ENCODE assay signal across 10 mouse cellular contexts in the genomic region with DNA sequence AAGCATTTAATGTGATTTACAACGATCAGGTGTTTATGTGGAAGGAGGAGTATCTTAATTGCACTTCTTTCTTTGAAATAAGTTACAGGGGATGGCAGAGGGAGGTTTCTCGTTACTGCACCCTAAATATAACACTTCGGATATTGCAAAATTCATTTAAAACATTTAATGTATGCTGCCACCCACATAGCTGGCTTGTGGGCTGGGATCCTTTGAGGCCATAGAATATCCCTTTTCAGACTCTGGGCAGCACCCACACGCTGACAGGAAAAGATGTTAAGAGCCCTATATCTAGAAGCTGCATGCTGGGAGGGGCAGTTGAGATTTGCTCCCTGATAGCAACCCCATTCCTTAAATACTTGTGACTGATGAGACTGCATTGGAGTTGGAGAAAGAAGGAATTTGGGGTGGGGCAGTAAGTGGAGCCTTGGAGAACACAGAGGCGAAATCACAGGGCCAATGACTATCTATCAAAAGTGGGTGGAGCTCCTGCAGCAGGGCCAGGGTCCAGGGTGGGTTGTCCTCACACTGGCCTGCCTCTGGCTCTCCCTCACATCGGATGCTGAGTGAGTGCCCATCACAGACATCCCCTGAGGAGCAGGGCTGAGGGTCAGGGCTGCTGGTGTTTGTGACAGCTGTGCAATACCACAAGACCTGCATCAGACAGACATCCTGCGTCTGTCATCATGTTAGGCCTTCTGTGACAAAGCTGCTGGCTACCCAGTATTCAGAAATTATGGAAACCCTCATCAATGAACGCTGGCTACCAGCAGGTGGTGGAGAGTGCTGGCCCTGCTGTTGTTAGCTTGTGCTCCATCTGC.
DNase-seq lines count a peak whose midpoint lies in the region; ATAC-seq and TF ChIP-seq lines count a peak whose summit lies in the region.
"Had no signal": no experiment of that assay in that cellular context is flagged by ENCODE, and none has a peak within 500 bp of the region (broad histone marks: within the 10 kb centered on the region; RNA-seq: fewer than 3 reads in every experiment).

No protein-coding gene starts in this region.

- H3K36me3 ChIP-seq in heart, postnatal 0 days (replicated peaks; ENCODE audit: control insufficient read depth, insufficient read depth, low read length): no peaks in the 10 kb centered on the region
- H3K36me3 ChIP-seq in heart, embryonic 12.5 days: 0 out of 2 replicates have a peak, but pooled peaks cover 4% of the 10 kb centered on the region
- no peaks in the 10 kb centered on the region for H3K36me3 ChIP-seq in neural tube, embryonic 12.5 days
- no peaks in the 10 kb centered on the region for H3K36me3 ChIP-seq in hindbrain, embryonic 14.5 days (replicated peaks; ENCODE audit: control insufficient read depth, insufficient read depth)

- no peak for TF ChIP-seq EP300 in heart, postnatal 0 days (IDR thresholded peaks at IDR 0.05; ENCODE audit: low read depth)

- DNase-seq in heart, postnatal 0 days (ENCODE audit: low spot score): no peak
- DNase-seq in neural tube, embryonic 10.5 days (ENCODE audit: extremely low spot score, low spot score): no peak
- DNase-seq in hindbrain, embryonic 14.5 days (ENCODE audit: low spot score): no peak
- DNase-seq in telencephalon, adult 2 months (ENCODE audit: low read depth, low spot score): peak; percentile 70
- DNase-seq in gastrocnemius, postnatal 4 days (ENCODE audit: low spot score in 2 of 2): no peak
- DNase-seq in testis, postnatal 10 days (ENCODE audit: low spot score): no peak
- DNase-seq: thymus, postnatal 4 days had no signal

- H3K4me1 ChIP-seq in heart, postnatal 0 days (ENCODE audit: control insufficient read depth, insufficient read depth): peaks cover 21% of the 10 kb centered on the region
- H3K4me1 ChIP-seq in heart, embryonic 12.5 days (replicated peaks): peaks cover 21% of the 10 kb centered on the region
- H3K4me1 ChIP-seq in neural tube, embryonic 12.5 days: peaks cover 13% of the 10 kb centered on the region; the same call in 1 of the 2 replicates
- 0 out of 2 replicates have a peak, but pooled peaks cover 6% of the 10 kb centered on the region for H3K4me1 ChIP-seq in hindbrain, embryonic 14.5 days (replicated peaks; ENCODE audit: control insufficient read depth, insufficient read depth, low read length)

- no peaks in the 10 kb centered on the region for H3K9me3 ChIP-seq in heart, postnatal 0 days (replicated peaks; ENCODE audit: control insufficient read depth, low read length)
- H3K9me3 ChIP-seq in heart, embryonic 12.5 days (replicated peaks): no peaks in the 10 kb centered on the region
- no peaks in the 10 kb centered on the region for H3K9me3 ChIP-seq in neural tube, embryonic 12.5 days
- no peaks in the 10 kb centered on the region for H3K9me3 ChIP-seq in hindbrain, embryonic 14.5 days (ENCODE audit: control insufficient read depth, low read length)

- H3K4me3 ChIP-seq in heart, postnatal 0 days (ENCODE audit: low read depth, low read length): no peak overlapping the region
- no peak overlapping the region for H3K4me3 ChIP-seq in heart, embryonic 12.5 days
- no peak overlapping the region for H3K4me3 ChIP-seq in neural tube, embryonic 12.5 days
- no peak overlapping the region for H3K4me3 ChIP-seq in hindbrain, embryonic 14.5 days (replicated peaks; ENCODE audit: low read length)

- ATAC-seq in heart, postnatal 0 days (ENCODE audit: insufficient read depth, low read depth): 0 out of 2 replicates have a peak, but pooled peaks have one; percentile 20
- no peak for ATAC-seq in heart, embryonic 12.5 days (ENCODE audit: insufficient number of reproducible peaks, low FRiP score)
- peak; percentile 44; the same call in 1 of the 2 replicates for ATAC-seq in neural tube, embryonic 12.5 days (ENCODE audit: low FRiP score, low read depth)
- ATAC-seq in hindbrain, embryonic 14.5 days (ENCODE audit: low FRiP score): 0 out of 2 replicates have a peak, but pooled peaks have one; percentile 24

- 41% methylated on average over 8 of the region's 8 CpGs for WGBS in heart, postnatal 0 days
- 35% methylated on average over 8 of the region's 8 CpGs for WGBS in heart, embryonic 12.5 days
- 43% methylated on average over 8 of the region's 8 CpGs for WGBS in neural tube, embryonic 12.5 days
- 51% methylated on average over 8 of the region's 8 CpGs for WGBS in hindbrain, embryonic 14.5 days

- no peak overlapping the region for H3K4me2 ChIP-seq in heart, postnatal 0 days (ENCODE audit: low read depth, low read length)
- H3K4me2 ChIP-seq in heart, embryonic 12.5 days: no peak overlapping the region
- H3K4me2 ChIP-seq in neural tube, embryonic 12.5 days (replicated peaks): no peak overlapping the region
- H3K4me2 ChIP-seq in hindbrain, embryonic 14.5 days (replicated peaks): no peak overlapping the region

- H3K27me3 ChIP-seq in heart, postnatal 0 days (ENCODE audit: control insufficient read depth, insufficient read depth, low read length): no peaks in the 10 kb centered on the region
- no peaks in the 10 kb centered on the region for H3K27me3 ChIP-seq in heart, embryonic 12.5 days (replicated peaks)
- no peaks in the 10 kb centered on the region for H3K27me3 ChIP-seq in neural tube, embryonic 12.5 days (replicated peaks)
- no peaks in the 10 kb centered on the region for H3K27me3 ChIP-seq in hindbrain, embryonic 14.5 days (ENCODE audit: control insufficient read depth, insufficient read depth, low read length)

- no peak overlapping the region for H3K9ac ChIP-seq in heart, postnatal 0 days (replicated peaks; ENCODE audit: low read depth, low read length)
- H3K9ac ChIP-seq in heart, embryonic 12.5 days: no peak overlapping the region
- no peak overlapping the region for H3K9ac ChIP-seq in neural tube, embryonic 12.5 days
- no peak overlapping the region for H3K9ac ChIP-seq in hindbrain, embryonic 14.5 days
- H3K9ac ChIP-seq: liver, embryonic 14.5 days had no signal

- no peak for TF ChIP-seq CTCF in heart, postnatal 0 days (IDR thresholded peaks at IDR 0.05; ENCODE audit: low read depth)

- 0 out of 2 replicates have a peak overlapping the region, but pooled peaks have one; percentile 27 for H3K27ac ChIP-seq in heart, postnatal 0 days (ENCODE audit: low read depth)
- no peak overlapping the region for H3K27ac ChIP-seq in heart, embryonic 12.5 days (ENCODE audit: poor library complexity, severe bottlenecking)
- H3K27ac ChIP-seq in neural tube, embryonic 12.5 days: no peak overlapping the region
- no peak overlapping the region for H3K27ac ChIP-seq in hindbrain, embryonic 14.5 days
- H3K27ac ChIP-seq: liver, embryonic 14.5 days had no signal
